Mouse (Mus musculus) frontal cortex, postnatal 10 days (tissue): Measurements from ENCODE around the gene Gpr180.
"Not testable (repeated sequence)": the region's sequence is repeated elsewhere in the genome, so short reads cannot be mapped to it uniquely, and the experiment has no call there.

Source experiments
- DNase-seq, 2 experiments: peaks; one replicate each; pipeline ENCODE4 v3.0.0; 2022; ENCODE audit warnings: low spot score in 2 of 2, mixed read lengths in 1 of 2

The Gpr180 gene

GRCm38 (mm10) chr14:118152294-118152651, 15.3 kb downstream of the Gpr180 start:
- DNase-seq, result no peak

- DNase-seq, result not testable (repeated sequence)
These were observed 19.1 kb downstream of the Gpr180 start for GRCm38 (mm10) chr14:118156056-118156455.

GRCm38 (mm10) chr14:118156740-118157139, 19.8 kb downstream of the Gpr180 start:
- no peak for DNase-seq

- peak in 1 of 2 experiments; percentile 35 for DNase-seq
These were observed 20.2 kb downstream of the Gpr180 start for GRCm38 (mm10) chr14:118157146-118157545.

GRCm38 (mm10) chr14:118161751-118162150, 24.8 kb downstream of the Gpr180 start:
- no peak for DNase-seq

GRCm38 (mm10) chr14:118162640-118163039, 25.7 kb downstream of the Gpr180 start:
- no peak for DNase-seq

GRCm38 (mm10) chr14:118168776-118169175, 31.8 kb downstream of the Gpr180 start:
- no peak for DNase-seq

- no peak for DNase-seq
These were observed 36.7 kb downstream of the Gpr180 start for GRCm38 (mm10) chr14:118173590-118174203.

- no peak for DNase-seq
These were observed 38.2 kb downstream of the Gpr180 start for GRCm38 (mm10) chr14:118175071-118175693.

GRCm38 (mm10) chr14:118175694-118176085, 38.7 kb downstream of the Gpr180 start:
- DNase-seq, result no peak

GRCm38 (mm10) chr14:118179251-118179650, 42.3 kb downstream of the Gpr180 start:
- DNase-seq, result no peak

- no peak for DNase-seq
These were observed 42.7 kb downstream of the Gpr180 start for GRCm38 (mm10) chr14:118179701-118180100.

GRCm38 (mm10) chr14:118180117-118180557, 43.2 kb downstream of the Gpr180 start:
- DNase-seq, result peak in 1 of 2 experiments; percentile 31

- no peak for DNase-seq
These were observed 43.8 kb downstream of the Gpr180 start for GRCm38 (mm10) chr14:118180711-118181177.

GRCm38 (mm10) chr14:118191442-118191841, 54.5 kb downstream of the Gpr180 start:
- no peak for DNase-seq

- DNase-seq, result no peak
These were observed 56.2 kb downstream of the Gpr180 start for GRCm38 (mm10) chr14:118193001-118193628.

- DNase-seq, result no peak
These were observed 56.7 kb downstream of the Gpr180 start for GRCm38 (mm10) chr14:118193663-118194062.

GRCm38 (mm10) chr14:118194219-118194914, 57.4 kb downstream of the Gpr180 start:
- no peak for DNase-seq

- DNase-seq, result no peak
These were observed 60.1 kb downstream of the Gpr180 start for GRCm38 (mm10) chr14:118197063-118197462.

GRCm38 (mm10) chr14:118200731-118201130, 63.8 kb downstream of the Gpr180 start:
- DNase-seq, result no peak

- no peak for DNase-seq
These were observed 65.0 kb downstream of the Gpr180 start for GRCm38 (mm10) chr14:118202006-118202405.

- no peak for DNase-seq
These were observed 66.1 kb downstream of the Gpr180 start for GRCm38 (mm10) chr14:118203031-118203430.
